Mouse (Mus musculus): ENCODE results near the gene P2ry10. TPM values are rescaled to one million over a fixed set of nuclear protein-coding genes. Genes with fewer than 3 reads are reported as not detected.
"Not testable (repeated sequence)": the region's sequence is repeated elsewhere in the genome, so short reads cannot be mapped to it uniquely, and the experiment has no call there.

Gene P2ry10
- total RNA-seq (2021), result not detected

GRCm38 (mm10) chrX:107088177-107088576 is at the start of gene P2ry10:
Gene P2ry10 (plus strand): TSS chrX:107088492.
- no peak for DNase-seq

- DNase-seq, result no peak
Observed at GRCm38 (mm10) chrX:107039146-107039545, 49.1 kb upstream of the P2ry10 start.

DNA sequence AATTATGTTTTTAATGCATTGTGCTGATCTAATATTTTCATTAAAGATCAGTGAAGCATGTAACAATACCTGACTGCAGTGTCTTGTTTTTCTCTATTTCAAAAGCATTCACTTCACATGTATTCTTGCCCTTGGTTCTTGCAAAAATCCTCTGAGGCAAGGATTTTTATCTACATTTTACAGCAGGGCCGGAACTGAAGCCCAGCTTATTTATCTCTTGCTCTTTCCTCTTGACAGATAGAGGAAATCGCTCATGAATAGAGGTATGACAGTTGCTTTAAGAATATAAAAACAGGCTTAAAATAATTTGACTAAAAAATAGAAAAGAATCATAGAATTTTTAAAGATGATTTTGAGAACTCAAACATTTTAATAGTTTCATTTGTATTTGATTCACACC is 48.7 kb upstream of the P2ry10 start:
- no peak for DNase-seq

- no peak for DNase-seq
Observed at GRCm38 (mm10) chrX:107042367-107042766, 45.9 kb upstream of the P2ry10 start.

DNA sequence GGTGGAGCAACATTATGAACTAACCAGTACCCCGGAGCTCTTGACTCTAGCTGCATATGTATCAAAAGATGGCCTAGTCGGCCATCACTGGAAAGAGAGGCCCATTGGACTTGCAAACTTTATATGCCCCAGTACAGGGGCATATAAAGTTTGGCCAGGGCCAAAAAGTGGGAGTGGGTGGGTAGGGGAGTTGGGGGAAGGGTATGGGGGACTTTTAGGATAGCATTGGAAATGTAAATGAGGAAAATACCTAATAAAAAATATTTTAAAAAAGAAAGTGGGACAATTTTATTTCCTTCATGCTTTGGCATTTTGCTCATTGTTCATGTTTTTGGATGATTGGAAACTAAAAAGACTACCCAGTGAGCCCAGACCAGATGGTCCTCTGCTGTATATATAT is 4.9 kb upstream of the P2ry10 start:
- not testable (repeated sequence) for DNase-seq

- no peak for DNase-seq
Observed at GRCm38 (mm10) chrX:107084320-107084719, 4.0 kb upstream of the P2ry10 start.

- no peak for DNase-seq
Observed at GRCm38 (mm10) chrX:107089131-107089530, 839 bp downstream of the P2ry10 start.

DNA sequence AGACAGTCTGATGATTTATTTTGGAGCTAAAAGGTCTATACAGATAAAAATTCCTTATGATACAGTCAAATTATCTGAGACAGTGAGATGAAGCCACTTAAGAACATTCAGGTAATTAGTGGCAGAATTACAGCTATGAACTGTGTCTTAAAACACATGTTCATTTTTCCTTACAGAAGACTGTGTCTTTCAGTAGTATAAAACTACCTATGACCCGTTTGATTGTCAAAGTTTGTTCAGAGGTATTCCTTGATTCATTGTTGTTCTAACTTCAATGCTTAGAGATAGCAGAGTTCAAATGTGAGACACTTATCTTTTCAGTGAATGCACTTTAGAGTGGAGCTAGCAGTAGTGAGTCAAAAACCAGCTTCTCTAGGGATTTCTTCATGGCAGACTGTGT is 1.6 kb downstream of the P2ry10 start:
- DNase-seq, result no peak

GRCm38 (mm10) chrX:107095633-107096032 is 7.3 kb downstream of the P2ry10 start:
- DNase-seq, result no peak

DNA sequence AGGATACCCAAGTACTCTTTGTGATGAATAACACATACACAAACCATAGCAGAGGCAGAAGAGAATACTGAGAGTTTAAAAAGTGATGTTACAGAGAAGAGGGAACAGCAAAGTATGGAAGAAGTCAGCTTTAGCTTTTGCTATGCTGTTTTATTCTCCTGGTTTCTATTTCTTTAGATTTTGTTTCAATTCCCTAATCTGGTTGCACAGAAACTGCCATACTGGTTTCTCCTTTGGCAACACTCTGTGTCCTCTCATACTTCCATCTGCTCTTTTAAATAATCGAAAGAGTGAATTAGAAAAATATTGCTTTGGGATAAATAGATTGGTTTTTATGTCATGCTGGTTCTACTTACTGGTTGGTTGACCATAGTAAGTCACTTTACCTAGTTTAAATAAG is 28.0 kb downstream of the P2ry10 start:
- DNase-seq, result no peak

DNA sequence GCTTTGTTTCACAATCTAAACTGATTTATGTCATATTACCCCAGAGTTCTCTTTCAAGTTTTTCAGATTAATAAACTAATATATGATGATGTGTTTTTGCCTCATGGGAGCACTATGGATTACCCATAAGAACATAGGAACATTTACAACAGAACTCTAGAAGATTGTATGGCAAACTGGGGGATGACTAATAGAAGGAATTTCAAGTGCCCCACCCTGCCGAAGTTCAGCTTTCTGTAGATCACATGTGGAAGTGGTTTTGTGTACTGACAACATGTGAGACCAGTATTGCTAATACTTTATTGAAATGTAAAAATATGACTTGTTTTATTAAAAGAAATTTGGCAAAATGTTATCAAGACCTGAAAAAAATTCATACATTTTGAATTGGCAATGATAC is 28.7 kb downstream of the P2ry10 start:
- no peak for DNase-seq

- no peak for DNase-seq
Observed at GRCm38 (mm10) chrX:107143184-107143583, 54.9 kb downstream of the P2ry10 start.

DNA sequence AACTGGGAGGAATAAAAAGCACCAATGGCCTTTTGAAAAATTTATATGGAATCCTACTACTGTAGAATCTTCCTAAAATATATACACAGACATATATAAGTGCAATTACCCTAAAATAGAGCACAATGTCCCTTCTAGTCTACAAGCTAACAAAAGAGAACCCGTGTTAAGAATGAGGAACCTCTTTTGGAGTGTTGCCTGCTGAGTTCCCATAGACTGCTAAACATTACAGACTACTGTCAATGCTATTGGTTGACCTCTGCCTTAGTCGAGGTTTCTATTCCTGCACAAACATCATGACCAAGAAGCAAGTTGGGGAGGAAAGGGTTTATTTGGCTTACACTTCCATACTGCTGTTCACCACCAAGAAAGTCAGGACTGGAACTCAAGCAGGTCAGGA is 55.6 kb downstream of the P2ry10 start:
- DNase-seq, result no peak

DNA sequence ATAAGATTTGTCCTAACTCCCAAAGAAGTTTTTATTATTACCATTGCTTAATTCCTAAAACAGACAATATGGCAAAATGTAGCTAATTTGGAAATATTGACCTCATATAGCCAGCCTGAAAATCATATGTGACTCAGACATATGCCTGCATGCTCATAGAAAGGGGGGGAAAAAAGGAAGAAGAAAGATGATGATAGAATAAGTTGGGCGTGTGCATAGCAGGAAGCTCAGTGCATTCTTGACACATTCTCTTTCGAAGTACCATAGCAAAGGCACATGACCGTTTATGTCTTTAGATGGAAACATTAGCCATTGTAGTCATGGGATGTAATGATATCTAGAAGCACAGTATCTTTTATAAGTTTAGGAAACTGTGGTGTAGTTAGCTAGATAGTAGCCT is 60.4 kb downstream of the P2ry10 start, which contains the start of gene P2ry10b:
TSS of gene P2ry10b (plus strand) at position 247 of the 400 bp plus-strand sequence.
- no peak for DNase-seq

- DNase-seq, result no peak
Observed at GRCm38 (mm10) chrX:107149391-107149993, 61.2 kb downstream of the P2ry10 start.

DNA sequence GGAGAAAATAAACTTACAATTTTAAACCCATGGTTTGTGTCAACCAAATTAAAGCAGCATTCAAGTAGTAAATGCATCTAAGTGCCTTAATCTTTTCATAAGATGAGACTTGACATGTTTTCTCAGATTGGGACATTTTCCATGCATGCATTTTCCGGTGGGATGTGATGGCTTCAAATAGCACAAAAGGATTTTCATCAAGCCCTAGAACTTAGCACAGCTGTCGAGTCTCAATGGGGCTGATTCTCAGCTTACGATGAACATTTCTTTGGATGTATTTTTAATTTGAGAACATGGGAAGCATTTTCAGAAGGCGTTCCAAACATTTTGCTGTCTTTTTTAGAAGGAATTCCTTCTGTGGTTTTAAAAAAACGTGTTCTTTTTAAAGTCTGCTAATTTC is 61.7 kb downstream of the P2ry10 start:
- no peak for DNase-seq

GRCm38 (mm10) chrX:107150752-107151515 is 62.6 kb downstream of the P2ry10 start:
- no peak for DNase-seq

Other genes with a start within 250 kb of the P2ry10 start
- gene Rtl3, start 247.8 kb upstream of the P2ry10 start, total RNA-seq (2021), result 1 to 10 TPM; 3.2 to 3.9 TPM
- gene Lpar4, start 167.9 kb upstream of the P2ry10 start, total RNA-seq (2021), result 1 to 10 TPM; 1.9 to 2.6 TPM
- gene P2ry10b, start 60.4 kb downstream of the P2ry10 start, total RNA-seq (2021), result under 1 TPM; 0.47 to 0.56 TPM
- not detected for gene Gpr174, start 167.4 kb downstream of the P2ry10 start, total RNA-seq (2021)